ENCODE assay signal across 9 mouse cellular contexts in the genomic region with DNA sequence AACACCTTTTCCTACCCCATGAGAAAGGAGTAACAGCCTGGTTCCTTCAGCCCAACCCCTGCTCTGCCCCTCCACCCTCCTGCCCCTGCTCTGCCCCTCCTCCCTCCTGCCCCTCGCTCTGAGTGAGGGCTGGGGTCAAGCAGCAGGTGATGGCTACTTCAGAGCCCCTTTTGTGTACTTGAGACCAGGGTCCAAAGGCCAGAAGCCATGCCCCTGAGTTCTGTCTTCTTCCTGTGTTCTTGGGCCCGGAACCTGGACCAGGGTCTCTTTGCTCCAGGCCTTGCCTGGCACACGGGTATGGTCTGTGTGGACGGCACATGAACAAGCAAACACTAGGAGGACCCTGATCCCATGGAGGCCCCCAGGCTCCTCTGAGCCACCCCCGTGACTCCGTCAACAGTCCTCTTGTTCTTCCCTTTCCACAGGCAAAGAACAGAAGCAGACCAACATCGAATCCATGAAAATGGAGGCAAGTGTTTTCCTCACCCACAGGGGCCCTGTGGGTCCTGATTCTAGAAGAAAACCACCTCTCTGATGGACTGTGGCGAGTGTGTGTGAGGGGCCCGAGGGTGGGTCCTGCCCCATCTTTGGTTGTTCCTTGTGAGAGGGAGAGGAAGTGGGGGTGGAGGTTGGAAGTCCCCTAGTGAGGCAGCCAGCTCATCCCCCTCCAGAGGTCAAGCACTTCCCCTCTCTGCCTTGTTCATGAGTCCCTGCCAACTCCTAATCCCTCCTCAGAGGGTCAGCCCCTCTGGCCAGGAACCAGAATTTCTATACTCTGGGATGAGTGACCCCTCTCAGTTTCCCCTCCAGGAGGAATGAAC.
DNase-seq lines count a peak whose midpoint lies in the region; ATAC-seq and TF ChIP-seq lines count a peak whose summit lies in the region.
"Had no signal": no experiment of that assay in that cellular context is flagged by ENCODE, and none has a peak within 500 bp of the region (broad histone marks: within the 10 kb centered on the region; RNA-seq: fewer than 3 reads in every experiment).

No protein-coding gene starts in this region.

- peaks cover 41% of the 10 kb centered on the region for H3K4me1 ChIP-seq in hindbrain, embryonic 10.5 days (replicated peaks)
- H3K4me1 ChIP-seq in hindbrain, postnatal 0 days (ENCODE audit: insufficient read depth, low read length): no peaks in the 10 kb centered on the region; the same call in none of the 2 replicates
- H3K4me1 ChIP-seq in heart, embryonic 16.5 days (ENCODE audit: control insufficient read depth, insufficient read depth, low read length): peaks cover 62% of the 10 kb centered on the region

- no peaks in the 10 kb centered on the region for H3K9me3 ChIP-seq in hindbrain, embryonic 10.5 days
- H3K9me3 ChIP-seq in hindbrain, postnatal 0 days (ENCODE audit: low read length): no peaks in the 10 kb centered on the region
- no peaks in the 10 kb centered on the region for H3K9me3 ChIP-seq in heart, embryonic 16.5 days (replicated peaks; ENCODE audit: control insufficient read depth, low read length)
- H3K9me3 ChIP-seq: liver, embryonic 13.5 days had no signal

- H3K27ac ChIP-seq in hindbrain, embryonic 10.5 days: peak overlapping the region; percentile 23; the same call in 1 of the 2 replicates
- no peak overlapping the region; the same call in 1 of the 2 replicates for H3K27ac ChIP-seq in hindbrain, postnatal 0 days
- peak overlapping the region; percentile 29; the same call in 1 of the 2 replicates for H3K27ac ChIP-seq in heart, embryonic 16.5 days (ENCODE audit: low read length)

- H3K4me3 ChIP-seq in hindbrain, embryonic 10.5 days: no peak overlapping the region
- H3K4me3 ChIP-seq in hindbrain, postnatal 0 days (ENCODE audit: low read length): no peak overlapping the region
- no peak overlapping the region for H3K4me3 ChIP-seq in heart, embryonic 16.5 days (ENCODE audit: low read length)
- H3K4me3 ChIP-seq: liver, embryonic 13.5 days had no signal

- H3K36me3 ChIP-seq in hindbrain, embryonic 10.5 days: peaks cover 3% of the 10 kb centered on the region; the same call in 1 of the 2 replicates
- H3K36me3 ChIP-seq in hindbrain, postnatal 0 days (ENCODE audit: insufficient read depth, low read length): peaks cover 29% of the 10 kb centered on the region
- H3K36me3 ChIP-seq in heart, embryonic 16.5 days (ENCODE audit: control insufficient read depth, insufficient read depth): peaks cover 14% of the 10 kb centered on the region; the same call in 1 of the 2 replicates
- H3K36me3 ChIP-seq in splenic B cell, adult 2 months (ENCODE audit: control insufficient read depth, insufficient read depth, low read length, poor library complexity, severe bottlenecking): no peaks in the 10 kb centered on the region

- peaks cover 20% of the 10 kb centered on the region for H3K27me3 ChIP-seq in hindbrain, embryonic 10.5 days (ENCODE audit: insufficient read depth, poor library complexity, severe bottlenecking)
- no peaks in the 10 kb centered on the region for H3K27me3 ChIP-seq in hindbrain, postnatal 0 days (ENCODE audit: insufficient read depth, low read length)
- H3K27me3 ChIP-seq in heart, embryonic 16.5 days (ENCODE audit: control insufficient read depth, insufficient read depth, low read length): no peaks in the 10 kb centered on the region
- no peaks in the 10 kb centered on the region for H3K27me3 ChIP-seq in splenic B cell, adult 2 months (ENCODE audit: control insufficient read depth, insufficient read depth, low read length, poor library complexity, severe bottlenecking)
- H3K27me3 ChIP-seq: liver, embryonic 13.5 days had no signal

- WGBS in hindbrain, embryonic 10.5 days: 66% methylated on average over 9 of the region's 9 CpGs
- 76% methylated on average over 9 of the region's 9 CpGs for WGBS in hindbrain, postnatal 0 days
- 73% methylated on average over 9 of the region's 9 CpGs for WGBS in heart, embryonic 16.5 days

- no peak for DNase-seq in hindbrain, embryonic 10.5 days (ENCODE audit: low spot score)
- DNase-seq in hindbrain, postnatal 0 days (ENCODE audit: low spot score): no peak
- DNase-seq in spleen, postnatal 36 days (ENCODE audit: low spot score in 2 of 2): peak; percentile 56 to 62
- DNase-seq in spleen, adult 12 weeks (ENCODE audit: low spot score): no peak
- peak; percentile 49 for DNase-seq in splenic B cell, adult 2 months (ENCODE audit: low read depth, low spot score)
- DNase-seq in right cerebral cortex, adult 18-20 months: no peak
- DNase-seq in embryo, embryonic 11 days: no peak

- no peak for TF ChIP-seq CTCF in hindbrain, postnatal 0 days (IDR thresholded peaks at IDR 0.05; ENCODE audit: low read depth)

- no peak for ATAC-seq in hindbrain, postnatal 0 days
- ATAC-seq in heart, embryonic 16.5 days (replicated peaks; ENCODE audit: extremely low read depth, insufficient read depth, low FRiP score): no peak

- H3K4me2 ChIP-seq in hindbrain, postnatal 0 days (ENCODE audit: low read depth, low read length): no peak overlapping the region
- no peak overlapping the region for H3K4me2 ChIP-seq in heart, embryonic 16.5 days (ENCODE audit: low read depth, low read length)

- no peak overlapping the region for H3K9ac ChIP-seq in hindbrain, postnatal 0 days (replicated peaks; ENCODE audit: low read length)
- no peak overlapping the region for H3K9ac ChIP-seq in heart, embryonic 16.5 days (ENCODE audit: low read length)

Comparison
In these comparisons a context has a peak if more than half of its experiments do, and no peak if none do; other contexts are left out.
1. DNase-seq: peak in spleen, postnatal 36 days (2 of 2) and splenic B cell, adult 2 months (single experiment); none in hindbrain, embryonic 10.5 days (single experiment), hindbrain, postnatal 0 days (single experiment), spleen, adult 12 weeks (single experiment), right cerebral cortex, adult 18-20 months (single experiment) and embryo, embryonic 11 days (single experiment).